Mouse (Mus musculus): ENCODE data around the gene Inpp5a. TPM values are rescaled to one million over a fixed set of nuclear protein-coding genes. Genes with fewer than 3 reads are reported as not detected.

Gene Inpp5a
- polyA plus RNA-seq, 1 experiment from 2014 or later = 23.0 TPM

DNA sequence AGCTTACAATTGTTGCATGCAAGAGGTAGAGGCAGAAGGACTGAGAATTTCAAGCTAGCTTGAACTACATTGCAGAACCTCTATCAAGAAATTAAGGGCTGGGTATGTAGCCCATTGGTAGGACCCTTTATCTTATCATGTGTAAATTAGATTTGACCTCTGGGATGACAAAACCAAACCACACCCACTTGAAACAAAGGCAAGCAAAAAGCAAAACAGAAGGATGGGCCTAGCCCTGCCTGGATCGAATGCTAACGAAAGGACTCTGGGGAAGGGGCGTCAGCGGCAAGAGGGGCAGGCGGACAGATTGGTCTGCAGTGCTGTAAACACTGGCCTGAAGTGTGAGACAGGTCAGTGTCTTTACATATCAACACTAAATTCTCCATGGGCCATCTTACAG lies 202.4 kb downstream of the Inpp5a start:
- peaks cover 31% of the 10 kb centered on the region for H3K27me3 ChIP-seq (ENCODE audit: control insufficient read depth, insufficient read depth, low read length)
- H3K4me2 ChIP-seq (ENCODE audit: low read length) = no peak overlapping the region
- no peak overlapping the region for H3K4me3 ChIP-seq (replicated peaks; ENCODE audit: low read depth, low read length)
- DNase-seq = no peak
- H3K9ac ChIP-seq (replicated peaks; ENCODE audit: low read length) = no peak overlapping the region
- H3K27ac ChIP-seq (replicated peaks; ENCODE audit: low read depth, low read length) = no peak overlapping the region
- no peak for ATAC-seq (ENCODE audit: low FRiP score, low TSS enrichment)
- no peaks in the 10 kb centered on the region for H3K4me1 ChIP-seq (ENCODE audit: control insufficient read depth, insufficient read depth, low read length)
- H3K36me3 ChIP-seq (ENCODE audit: control insufficient read depth, insufficient read depth, low read length) = no peaks in the 10 kb centered on the region
- WGBS = 89% methylated on average over 5 of the region's 5 CpGs
- H3K9me3 ChIP-seq (ENCODE audit: control insufficient read depth, low read length) = no peaks in the 10 kb centered on the region

DNA sequence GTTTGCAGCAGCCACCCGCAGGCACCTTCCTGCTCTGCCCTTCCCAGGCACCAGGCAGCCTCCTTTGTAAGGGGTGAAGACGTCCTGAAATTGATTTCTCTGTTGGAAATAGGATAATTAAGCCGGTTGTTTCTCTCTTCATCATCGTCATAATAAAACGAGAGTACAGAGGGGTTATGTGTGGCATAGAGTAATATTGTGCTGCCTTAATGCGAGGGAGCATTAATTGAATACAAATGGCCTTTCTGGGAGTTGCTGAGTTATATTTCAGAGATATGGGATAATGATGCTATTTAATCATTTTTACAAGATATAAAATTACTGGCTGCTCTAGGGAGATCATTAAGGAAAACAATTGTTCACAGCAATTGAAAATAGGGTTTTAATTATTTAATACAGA lies 206.4 kb downstream of the Inpp5a start:
- ATAC-seq (ENCODE audit: low FRiP score, low TSS enrichment) = no peak
- Histone ChIP-seq H3K9ac (replicated peaks; ENCODE audit: low read length) (no peak overlapping the region), H3K4me1 (ENCODE audit: control insufficient read depth, insufficient read depth, low read length) (no peaks in the 10 kb centered on the region), H3K4me2 (ENCODE audit: low read length) (no peak overlapping the region), H3K27me3 (ENCODE audit: control insufficient read depth, insufficient read depth, low read length) (no peaks in the 10 kb centered on the region), H3K9me3 (ENCODE audit: control insufficient read depth, low read length) (no peaks in the 10 kb centered on the region), H3K36me3 (ENCODE audit: control insufficient read depth, insufficient read depth, low read length) (no peaks in the 10 kb centered on the region), H3K4me3 (replicated peaks; ENCODE audit: low read depth, low read length) (no peak overlapping the region), H3K27ac (replicated peaks; ENCODE audit: low read depth, low read length) (no peak overlapping the region)
- DNase-seq = no peak
- 74% methylated on average over 6 of the region's 6 CpGs for WGBS

DNA sequence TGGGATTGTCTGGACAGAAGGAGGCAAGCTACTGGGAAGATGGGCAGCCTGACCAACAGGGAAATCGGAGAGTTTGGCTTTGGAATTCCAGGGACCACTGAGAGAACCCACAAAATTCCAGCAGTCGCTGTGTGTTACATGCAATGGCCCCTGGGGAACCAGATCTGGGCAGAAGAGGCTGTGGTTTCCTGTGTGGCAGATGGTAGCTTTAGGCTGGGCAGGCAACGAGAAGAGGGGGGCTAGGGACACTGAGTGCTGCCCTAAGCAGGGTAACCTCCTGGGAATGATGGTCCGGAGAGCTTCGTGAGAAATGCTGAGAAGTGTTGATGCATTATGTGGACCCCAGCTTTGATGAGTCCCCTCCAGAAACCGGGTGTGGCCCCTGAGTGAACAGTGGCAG lies 207.0 kb downstream of the Inpp5a start:
- Histone ChIP-seq H3K27ac (replicated peaks; ENCODE audit: low read depth, low read length) (no peak overlapping the region), H3K9me3 (ENCODE audit: control insufficient read depth, low read length) (no peaks in the 10 kb centered on the region), H3K36me3 (ENCODE audit: control insufficient read depth, insufficient read depth, low read length) (no peaks in the 10 kb centered on the region), H3K4me2 (ENCODE audit: low read length) (no peak overlapping the region), H3K4me3 (replicated peaks; ENCODE audit: low read depth, low read length) (no peak overlapping the region), H3K4me1 (ENCODE audit: control insufficient read depth, insufficient read depth, low read length) (no peaks in the 10 kb centered on the region), H3K9ac (replicated peaks; ENCODE audit: low read length) (no peak overlapping the region), H3K27me3 (ENCODE audit: control insufficient read depth, insufficient read depth, low read length) (no peaks in the 10 kb centered on the region)
- 65% methylated on average over 6 of the region's 6 CpGs for WGBS
- no peak for ATAC-seq (ENCODE audit: low FRiP score, low TSS enrichment)
- DNase-seq = no peak

DNA sequence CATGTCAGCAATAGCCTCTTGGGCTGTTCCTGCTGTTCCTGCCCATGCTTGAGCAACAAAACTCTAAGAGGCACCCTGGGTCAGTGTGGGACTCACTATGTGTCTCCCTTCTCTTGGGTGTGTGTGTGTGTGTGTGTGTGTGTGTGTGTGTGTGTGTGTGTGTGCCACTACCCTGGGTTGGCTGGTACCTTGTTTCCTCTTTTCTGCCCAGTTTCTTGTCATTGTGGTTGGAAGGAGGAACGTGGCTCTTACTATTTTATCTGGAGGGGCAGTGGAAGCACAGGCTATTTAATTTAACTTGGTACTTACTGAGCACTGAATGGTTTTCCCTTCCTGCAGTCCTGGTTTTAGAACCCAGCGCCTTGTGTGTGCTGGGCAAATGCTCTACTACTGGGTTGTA lies 221.4 kb downstream of the Inpp5a start:
- ATAC-seq (ENCODE audit: low FRiP score, low TSS enrichment) (no peak), DNase-seq (no peak)
- H3K4me3 ChIP-seq (replicated peaks; ENCODE audit: low read depth, low read length) = no peak overlapping the region
- H3K9ac ChIP-seq (replicated peaks; ENCODE audit: low read length) = no peak overlapping the region
- no peaks in the 10 kb centered on the region; the same call in 1 of the 2 replicates for H3K27me3 ChIP-seq (ENCODE audit: control insufficient read depth, insufficient read depth, low read length)
- H3K4me1 ChIP-seq (ENCODE audit: control insufficient read depth, insufficient read depth, low read length) = no peaks in the 10 kb centered on the region
- 77% methylated on average over 2 of the region's 2 CpGs for WGBS
- H3K9me3 ChIP-seq (ENCODE audit: control insufficient read depth, low read length) = no peaks in the 10 kb centered on the region
- H3K27ac ChIP-seq (replicated peaks; ENCODE audit: low read depth, low read length) = no peak overlapping the region
- no peaks in the 10 kb centered on the region for H3K36me3 ChIP-seq (ENCODE audit: control insufficient read depth, insufficient read depth, low read length)
- no peak overlapping the region for H3K4me2 ChIP-seq (ENCODE audit: low read length)

DNA sequence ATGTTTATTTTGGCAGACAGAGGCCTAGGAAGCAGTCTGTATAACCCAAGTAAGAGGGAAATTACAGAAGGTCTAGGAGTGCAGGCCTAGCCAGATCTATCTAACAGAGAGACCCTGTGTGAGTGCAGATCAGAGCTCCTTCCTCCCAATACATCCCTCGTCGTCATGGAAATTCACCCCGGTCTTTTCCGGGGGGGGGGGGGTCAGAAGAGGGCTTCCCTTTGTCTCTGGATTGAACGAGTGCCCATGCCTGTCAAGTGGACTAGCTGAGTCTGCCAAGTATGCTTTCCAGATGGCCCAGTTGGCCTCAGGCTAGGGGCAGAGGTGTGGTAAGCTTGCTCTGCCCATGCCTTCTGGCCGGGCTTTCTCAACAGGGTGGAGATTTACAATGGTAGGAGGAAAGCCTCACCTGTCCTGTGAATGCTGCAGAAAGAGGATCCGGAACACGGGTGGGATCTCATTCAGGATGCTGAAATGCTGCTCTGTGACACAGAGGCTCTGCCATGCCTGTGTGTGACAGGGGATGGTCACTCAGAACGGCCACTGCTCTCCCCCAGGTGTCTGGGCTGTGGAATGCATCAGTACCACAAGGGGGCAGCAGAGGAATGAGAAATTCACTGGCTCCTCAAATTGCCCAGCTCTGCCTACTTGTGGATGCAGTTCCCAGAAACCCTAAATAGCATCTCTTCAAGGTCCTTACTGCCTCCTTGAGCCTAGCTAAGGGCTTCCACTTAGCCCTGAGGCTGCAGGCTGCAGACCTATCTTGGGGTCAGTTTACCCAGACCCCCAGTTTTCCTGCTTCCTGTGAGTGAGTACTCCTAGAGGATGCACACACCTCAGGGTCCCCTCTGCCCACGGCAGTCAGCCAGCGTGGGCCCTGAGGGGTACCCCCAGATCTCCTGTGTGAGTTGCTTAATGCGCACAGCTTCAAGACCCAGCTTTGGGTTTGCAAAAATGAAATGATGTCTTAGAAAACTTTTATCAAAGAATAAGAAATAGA lies 227.2 kb downstream of the Inpp5a start:
- H3K36me3 ChIP-seq (ENCODE audit: control insufficient read depth, insufficient read depth, low read length) = no peaks in the 10 kb centered on the region
- no peak overlapping the region for H3K9ac ChIP-seq (replicated peaks; ENCODE audit: low read length)
- H3K27ac ChIP-seq (replicated peaks; ENCODE audit: low read depth, low read length) = no peak overlapping the region
- DNase-seq (peak; percentile 91), ATAC-seq (ENCODE audit: low FRiP score, low TSS enrichment) (peak; percentile 69)
- H3K27me3 ChIP-seq (ENCODE audit: control insufficient read depth, insufficient read depth, low read length) = no peaks in the 10 kb centered on the region
- H3K9me3 ChIP-seq (ENCODE audit: control insufficient read depth, low read length) = no peaks in the 10 kb centered on the region
- WGBS = 42% methylated on average over 12 of the region's 12 CpGs
- H3K4me3 ChIP-seq (replicated peaks; ENCODE audit: low read depth, low read length) = no peak overlapping the region
- no peak overlapping the region for H3K4me2 ChIP-seq (ENCODE audit: low read length)
- peaks cover 4% of the 10 kb centered on the region; the same call in 1 of the 2 replicates for H3K4me1 ChIP-seq (ENCODE audit: control insufficient read depth, insufficient read depth, low read length)

DNA sequence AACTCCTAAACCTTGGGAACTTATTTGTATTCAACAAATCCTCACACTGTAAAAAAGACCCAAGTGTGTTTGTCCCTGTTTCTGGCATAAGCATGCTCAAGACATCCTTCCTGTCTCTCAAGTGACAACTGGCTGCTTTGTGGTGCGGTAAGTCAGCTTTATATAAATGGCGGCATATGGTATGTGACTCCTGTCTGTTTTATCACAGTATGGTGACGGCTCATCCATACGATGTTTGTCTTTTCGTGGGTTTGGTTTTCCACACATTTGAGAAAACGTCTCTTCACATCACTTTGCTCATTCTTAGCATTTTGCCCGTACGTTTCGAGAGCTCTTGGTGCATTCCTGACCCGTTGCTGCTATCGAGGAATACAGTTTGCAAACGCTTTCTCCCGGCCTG lies 233.7 kb downstream of the Inpp5a start:
- Histone ChIP-seq H3K4me3 (replicated peaks; ENCODE audit: low read depth, low read length) (no peak overlapping the region), H3K27me3 (ENCODE audit: control insufficient read depth, insufficient read depth, low read length) (no peaks in the 10 kb centered on the region; the same call in 1 of the 2 replicates), H3K27ac (replicated peaks; ENCODE audit: low read depth, low read length) (no peak overlapping the region), H3K36me3 (ENCODE audit: control insufficient read depth, insufficient read depth, low read length) (no peaks in the 10 kb centered on the region), H3K9me3 (ENCODE audit: control insufficient read depth, low read length) (no peaks in the 10 kb centered on the region), H3K4me1 (ENCODE audit: control insufficient read depth, insufficient read depth, low read length) (no peaks in the 10 kb centered on the region), H3K9ac (replicated peaks; ENCODE audit: low read length) (no peak overlapping the region), H3K4me2 (ENCODE audit: low read length) (no peak overlapping the region)
- DNase-seq (no peak), ATAC-seq (ENCODE audit: low FRiP score, low TSS enrichment) (no peak)
- WGBS = 91% methylated on average over 13 of the region's 13 CpGs

DNA sequence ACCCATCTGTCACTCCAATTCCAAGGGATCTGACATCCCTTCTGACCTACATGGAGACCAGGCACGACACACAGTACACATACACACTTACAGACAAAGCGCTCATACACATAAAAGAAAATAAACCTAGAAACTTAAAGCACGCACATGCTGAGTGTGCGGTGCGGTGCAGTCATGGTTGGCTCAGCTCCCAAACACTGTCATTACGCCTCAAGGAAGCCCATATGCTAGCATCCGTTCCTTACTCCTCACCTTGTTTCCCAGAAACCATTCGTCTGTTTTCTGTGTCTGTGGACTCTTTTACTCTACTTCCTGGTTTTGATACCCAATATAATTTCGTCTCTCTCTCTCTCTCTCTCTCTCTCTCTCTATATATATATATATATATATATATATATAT lies 236.2 kb downstream of the Inpp5a start:
- Histone ChIP-seq H3K4me3 (replicated peaks; ENCODE audit: low read depth, low read length) (no peak overlapping the region), H3K36me3 (ENCODE audit: control insufficient read depth, insufficient read depth, low read length) (no peaks in the 10 kb centered on the region), H3K9ac (replicated peaks; ENCODE audit: low read length) (no peak overlapping the region), H3K9me3 (ENCODE audit: control insufficient read depth, low read length) (no peaks in the 10 kb centered on the region), H3K27ac (replicated peaks; ENCODE audit: low read depth, low read length) (no peak overlapping the region), H3K4me1 (ENCODE audit: control insufficient read depth, insufficient read depth, low read length) (no peaks in the 10 kb centered on the region), H3K27me3 (ENCODE audit: control insufficient read depth, insufficient read depth, low read length) (no peaks in the 10 kb centered on the region; the same call in 1 of the 2 replicates), H3K4me2 (ENCODE audit: low read length) (no peak overlapping the region)
- no peak for ATAC-seq (ENCODE audit: low FRiP score, low TSS enrichment)
- no peak for DNase-seq
- WGBS = 90% methylated on average over 9 of the region's 9 CpGs
